Mouse (Mus musculus) kidney, adult 8-10 months (tissue): ENCODE data around the gene Cd8b1.
A peak's percentile ranks its signal among the peaks of the same experiment; 100 is the strongest.

Experiments used
- DNase-seq, 2 experiments: peaks; one replicate each; pipeline ENCODE4 v3.0.0; 2022

Cd8b1 gene

DNA sequence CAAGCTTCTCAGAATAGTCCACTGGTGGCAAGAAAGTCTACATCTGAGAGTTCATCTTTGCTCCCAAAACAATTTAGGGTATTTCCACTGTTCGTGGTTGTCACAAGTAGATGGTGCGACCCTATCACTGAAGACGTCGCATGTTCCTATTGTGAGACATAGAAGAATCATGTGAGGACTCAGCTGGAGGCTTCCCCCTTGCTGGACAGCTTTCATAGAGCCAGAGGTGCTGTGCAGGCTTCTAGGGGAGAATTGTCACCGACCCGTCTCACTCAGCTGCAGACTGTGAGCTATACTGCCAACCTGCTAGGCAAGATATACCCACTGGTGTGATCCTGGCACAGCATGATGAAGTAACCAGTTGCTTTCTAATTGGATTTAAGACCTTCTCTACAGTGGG lies 29.6 kb downstream of the Cd8b1 start:
- no peak for DNase-seq

DNA sequence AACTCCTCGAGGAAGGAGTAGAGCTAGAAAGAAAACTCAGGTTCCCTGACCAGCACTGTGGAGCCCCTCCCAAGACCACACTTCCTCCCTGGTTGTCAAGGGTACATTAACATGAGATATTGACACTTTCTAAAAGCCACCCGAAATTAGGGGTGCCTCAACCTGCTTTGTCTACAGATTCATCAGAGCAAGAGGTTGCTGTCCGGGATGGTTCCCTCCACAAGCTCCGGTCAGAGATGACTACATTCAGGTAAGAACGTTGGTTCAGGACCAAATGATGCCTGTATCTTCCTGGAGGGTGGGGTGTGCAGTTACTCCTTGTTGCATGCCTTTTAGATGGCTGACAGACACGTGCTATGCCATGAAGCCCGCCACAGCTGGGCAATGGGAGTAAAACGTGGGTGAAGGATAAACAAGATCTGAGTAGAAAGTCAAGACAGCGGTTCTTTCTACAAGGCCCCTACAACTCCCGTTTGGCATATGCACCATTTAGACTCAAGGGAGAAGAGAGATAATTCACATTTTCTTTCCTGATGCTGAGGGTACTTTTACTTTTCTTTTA lies 30.4 kb downstream of the Cd8b1 start:
- no peak for DNase-seq

DNA sequence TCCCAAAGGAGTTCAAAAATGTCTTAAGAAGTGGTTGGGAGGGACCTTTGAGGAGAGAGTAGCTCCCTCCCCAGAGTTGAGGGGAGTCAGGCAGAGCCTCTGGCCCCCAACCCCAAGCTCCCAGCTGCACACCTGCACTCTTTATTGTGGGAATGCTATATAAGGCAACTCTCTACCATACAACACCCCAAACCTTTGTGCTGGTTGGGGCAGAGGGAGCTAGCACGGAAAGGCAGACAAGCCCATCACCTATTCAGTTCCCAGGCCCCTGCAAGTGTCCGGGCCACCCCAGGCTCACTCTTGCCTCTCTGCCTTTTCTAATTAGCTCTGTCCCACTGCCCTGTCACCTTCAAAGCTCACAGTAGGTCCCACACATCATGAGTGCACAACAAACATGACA lies 31.1 kb downstream of the Cd8b1 start:
- no peak for DNase-seq

DNA sequence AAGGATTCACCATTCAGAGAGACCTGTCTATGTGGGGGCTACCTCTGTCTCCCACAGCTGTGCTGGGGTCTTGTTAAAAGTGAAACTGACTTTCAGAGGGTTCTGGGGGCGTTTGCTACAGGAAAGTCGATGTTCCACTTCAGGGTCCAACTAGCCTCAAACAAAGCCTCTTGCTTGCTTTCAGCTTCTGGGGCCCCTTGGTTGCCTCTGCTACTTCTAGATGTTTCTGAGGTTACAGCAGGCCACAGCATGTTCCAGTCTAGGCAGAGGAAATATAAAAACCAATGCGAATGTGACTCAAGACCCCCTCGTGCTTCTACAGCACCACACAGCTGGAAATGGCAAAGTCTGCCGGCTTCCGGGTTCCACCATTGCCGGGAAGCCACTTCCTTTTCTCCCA lies 34.9 kb downstream of the Cd8b1 start:
- DNase-seq, result no peak

DNA sequence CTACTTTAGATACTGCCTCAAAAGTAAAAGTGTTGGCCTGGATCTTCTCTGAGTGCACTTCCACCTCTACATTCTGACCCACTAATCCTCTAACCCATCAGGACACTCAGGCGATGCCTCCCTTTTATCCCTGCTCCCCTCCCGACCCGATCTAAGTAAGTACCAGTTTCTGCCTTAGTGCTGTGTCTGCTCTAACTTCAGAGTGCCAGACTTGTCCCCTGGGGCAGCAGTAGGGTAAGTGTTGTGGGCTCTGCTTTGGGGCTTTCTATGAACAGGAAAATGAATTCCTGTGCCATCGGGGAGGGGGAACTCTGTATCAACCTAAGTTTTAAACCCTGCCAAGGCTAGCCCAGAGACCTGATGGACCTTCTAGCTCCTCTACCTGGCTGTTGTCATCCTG lies 37.6 kb downstream of the Cd8b1 start:
- no peak for DNase-seq

DNA sequence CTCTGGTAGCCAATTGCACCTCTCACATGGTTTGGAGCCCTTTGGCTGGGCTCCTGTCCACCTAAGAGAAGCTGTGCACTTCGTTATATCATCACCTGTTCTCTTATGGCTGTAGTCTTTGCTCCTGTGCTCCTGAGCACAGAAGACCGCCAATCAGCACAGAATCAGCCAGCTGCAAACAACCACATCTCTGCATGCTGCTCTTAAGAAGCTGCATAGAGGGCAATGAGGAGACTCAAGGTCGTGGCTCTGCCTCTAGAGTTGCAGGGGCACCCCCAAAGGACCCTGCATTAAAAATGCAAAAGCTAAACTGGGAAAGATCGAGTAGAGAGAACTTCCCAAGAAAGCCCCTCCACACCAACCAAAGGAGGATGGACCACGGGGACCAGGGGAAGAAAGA lies 38.2 kb downstream of the Cd8b1 start:
- no peak for DNase-seq

DNA sequence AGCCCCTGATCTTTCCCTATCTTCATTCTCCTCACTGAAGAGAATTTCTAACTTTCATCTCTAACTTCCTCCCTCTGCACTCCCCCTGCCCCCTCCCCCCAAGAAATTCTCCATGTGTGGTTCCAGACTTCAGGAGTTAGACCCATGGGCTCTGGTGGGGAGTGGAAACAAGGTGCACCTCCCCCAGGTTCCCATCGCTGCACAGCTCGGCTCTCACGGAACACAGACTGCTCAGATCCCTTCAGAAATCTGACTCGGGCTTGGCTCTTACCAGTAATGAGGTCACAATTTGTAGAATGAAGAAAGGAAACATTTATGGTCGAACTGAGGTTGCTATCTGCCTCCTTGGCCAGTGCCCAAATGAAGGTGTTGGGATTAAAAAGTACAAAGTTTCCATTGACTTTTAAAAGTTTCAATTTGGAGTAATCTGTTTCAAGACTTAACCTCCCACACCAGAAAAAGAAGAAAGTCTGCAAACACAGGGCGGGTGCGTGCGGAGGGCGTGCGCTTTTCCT lies 38.6 kb downstream of the Cd8b1 start:
- DNase-seq, result no peak

DNA sequence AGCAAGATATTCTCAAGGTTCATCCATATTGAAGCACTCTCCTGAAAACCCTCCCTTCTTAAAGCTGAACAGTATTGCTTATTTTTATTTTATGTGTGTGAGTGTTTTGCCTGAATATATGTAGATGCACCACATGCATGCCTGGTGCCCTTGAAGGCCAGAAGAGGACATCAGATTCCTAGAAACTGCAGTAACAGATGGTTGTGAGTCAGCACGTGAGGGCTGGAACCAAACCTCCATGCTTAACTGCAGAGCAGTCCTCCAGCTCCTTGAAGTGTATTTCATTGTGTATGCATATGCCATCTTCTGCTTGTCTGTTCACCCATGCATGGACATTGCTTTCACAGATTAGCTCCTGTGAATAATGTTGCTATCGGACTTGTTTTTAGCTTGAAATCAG lies 41.4 kb downstream of the Cd8b1 start:
- DNase-seq, result no peak

DNA sequence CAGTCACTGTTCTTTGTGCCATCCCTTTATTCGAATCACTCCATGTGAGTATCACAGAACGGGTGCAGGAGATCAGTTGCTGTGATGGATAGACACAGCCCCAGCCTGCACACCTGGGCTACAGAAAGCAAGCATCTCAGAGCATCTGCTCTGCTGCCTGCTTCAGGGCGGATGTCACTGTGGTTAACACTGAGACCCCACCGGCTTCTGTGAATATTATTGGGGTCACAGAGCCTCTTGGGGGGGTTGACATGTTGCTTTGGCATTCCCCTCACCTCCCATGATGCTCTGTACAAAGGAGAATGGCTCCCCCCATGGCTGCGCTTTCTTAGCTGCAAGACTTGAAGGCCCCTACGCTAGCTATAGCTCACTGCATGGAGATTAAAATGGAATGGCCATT lies 46.8 kb downstream of the Cd8b1 start:
- no peak for DNase-seq

DNA sequence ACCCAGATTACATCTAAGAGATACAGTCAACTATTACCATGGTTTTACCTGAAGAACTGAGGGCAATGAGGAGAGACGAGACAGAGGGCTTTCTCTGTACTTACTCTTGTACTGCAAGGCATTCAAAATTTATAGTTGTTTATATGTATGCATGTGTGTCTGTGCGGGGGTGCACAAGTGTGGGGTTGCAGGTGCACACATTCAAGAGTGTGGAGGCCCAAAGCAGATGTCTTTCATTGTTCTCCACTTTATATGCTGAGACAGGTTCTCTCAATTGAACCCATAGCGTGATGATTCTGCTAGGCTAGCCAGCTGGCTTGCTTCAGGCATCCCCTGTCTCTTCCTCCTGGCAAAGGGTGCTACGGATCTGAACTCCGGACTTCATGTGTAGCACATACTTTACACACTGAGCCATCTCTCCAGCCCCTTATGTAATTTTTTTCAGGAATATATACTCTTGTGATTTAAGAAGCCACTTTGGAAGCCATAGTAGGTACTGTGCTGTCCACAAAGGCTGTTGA lies 48.6 kb downstream of the Cd8b1 start:
- DNase-seq, result no peak

DNA sequence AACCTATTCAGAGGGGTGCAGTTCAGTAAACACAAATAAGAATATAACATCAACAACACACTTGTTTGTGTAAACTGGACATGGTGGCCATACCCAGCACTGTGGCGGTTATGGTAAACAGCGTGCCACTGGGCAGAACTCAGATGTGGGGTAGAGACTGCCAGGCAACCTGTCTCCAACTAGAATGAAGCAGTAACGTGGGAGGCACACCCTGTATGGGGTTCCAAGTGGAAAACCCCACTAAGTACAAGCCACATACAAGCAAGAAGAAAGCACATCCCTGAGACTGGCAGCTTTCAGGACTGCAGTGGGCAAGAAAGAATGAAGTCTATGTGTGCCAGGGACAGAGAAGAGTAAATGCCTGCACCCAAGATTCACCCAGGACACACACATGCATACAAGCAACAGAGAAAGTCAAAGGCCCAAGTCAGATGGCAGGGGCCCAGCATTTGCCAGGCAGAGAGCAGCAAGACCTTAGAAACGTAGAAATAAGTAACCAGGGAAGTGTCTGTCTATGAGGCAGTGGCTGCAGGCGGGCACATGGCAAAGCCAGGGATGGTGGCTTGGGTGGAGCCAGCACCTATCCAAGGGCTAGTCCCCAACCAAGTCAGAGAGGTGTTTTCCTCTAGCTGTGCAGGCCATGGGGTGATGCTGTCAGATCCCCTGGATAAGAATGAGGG lies 49.6 kb downstream of the Cd8b1 start:
- DNase-seq, result peak in 1 of 2 experiments; percentile 11

DNA sequence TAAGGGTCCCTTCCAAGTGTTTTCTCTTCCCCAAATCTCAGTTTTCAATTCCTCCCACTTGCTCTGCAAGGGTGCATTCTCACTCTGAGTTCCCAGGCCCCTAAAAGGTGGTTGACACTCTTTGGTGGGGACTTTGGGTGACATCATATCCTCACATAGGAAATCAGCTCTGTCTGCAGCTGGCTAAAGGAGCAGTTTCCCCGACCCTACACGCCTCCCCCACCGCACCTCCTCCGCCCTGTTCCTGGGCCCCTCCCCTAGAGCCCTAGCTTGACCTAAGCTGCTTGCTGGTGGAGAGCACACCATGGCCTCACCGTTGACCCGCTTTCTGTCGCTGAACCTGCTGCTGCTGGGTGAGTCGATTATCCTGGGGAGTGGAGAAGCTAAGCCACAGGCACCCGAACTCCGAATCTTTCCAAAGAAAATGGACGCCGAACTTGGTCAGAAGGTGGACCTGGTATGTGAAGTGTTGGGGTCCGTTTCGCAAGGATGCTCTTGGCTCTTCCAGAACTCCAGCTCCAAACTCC lies 50.7 kb downstream of the Cd8b1 start, which contains the start of gene Cd8a:
Cd8a (plus strand) TSS at position 179 of the 527 bp plus-strand sequence.
- no peak for DNase-seq

DNA sequence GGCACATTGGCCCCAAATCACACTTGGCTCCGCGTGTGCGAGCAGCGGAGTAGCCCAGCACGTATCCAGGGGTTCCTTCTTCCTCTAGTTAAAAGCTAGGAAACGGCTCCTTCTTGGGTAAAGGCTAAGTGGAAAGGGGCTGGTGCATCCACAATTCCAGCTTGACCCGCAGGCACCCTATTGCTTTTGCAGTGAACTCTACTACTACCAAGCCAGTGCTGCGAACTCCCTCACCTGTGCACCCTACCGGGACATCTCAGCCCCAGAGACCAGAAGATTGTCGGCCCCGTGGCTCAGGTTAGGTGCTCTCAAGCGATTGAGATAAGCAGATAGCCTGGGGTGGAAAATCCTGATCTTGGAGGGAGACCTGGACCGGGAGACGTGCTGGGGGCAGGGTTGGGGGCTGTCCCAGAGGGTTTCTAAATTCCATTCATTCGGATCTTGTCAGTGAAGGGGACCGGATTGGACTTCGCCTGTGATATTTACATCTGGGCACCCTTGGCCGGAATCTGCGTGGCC lies 51.8 kb downstream of the Cd8b1 start:
- DNase-seq, result no peak

DNA sequence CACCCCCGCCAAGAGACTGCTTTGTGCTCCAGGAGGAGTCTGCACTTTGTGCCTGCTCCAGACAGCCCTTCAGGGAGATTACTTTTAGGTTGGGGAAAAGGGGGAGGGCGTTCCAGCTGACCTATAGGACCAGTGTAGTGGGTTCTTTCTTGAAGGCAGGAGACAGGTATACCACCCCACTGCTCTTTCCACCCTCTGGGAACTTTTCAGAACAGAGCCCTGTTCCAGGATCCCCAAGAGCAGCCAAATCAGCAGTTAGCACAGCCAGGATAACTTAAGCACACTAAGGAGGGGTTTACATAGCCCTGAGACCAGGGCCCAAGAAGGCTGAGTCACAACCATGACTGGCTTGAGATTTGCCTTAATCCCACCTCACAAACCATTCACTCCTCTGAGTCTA lies 52.3 kb downstream of the Cd8b1 start:
- no peak for DNase-seq

DNA sequence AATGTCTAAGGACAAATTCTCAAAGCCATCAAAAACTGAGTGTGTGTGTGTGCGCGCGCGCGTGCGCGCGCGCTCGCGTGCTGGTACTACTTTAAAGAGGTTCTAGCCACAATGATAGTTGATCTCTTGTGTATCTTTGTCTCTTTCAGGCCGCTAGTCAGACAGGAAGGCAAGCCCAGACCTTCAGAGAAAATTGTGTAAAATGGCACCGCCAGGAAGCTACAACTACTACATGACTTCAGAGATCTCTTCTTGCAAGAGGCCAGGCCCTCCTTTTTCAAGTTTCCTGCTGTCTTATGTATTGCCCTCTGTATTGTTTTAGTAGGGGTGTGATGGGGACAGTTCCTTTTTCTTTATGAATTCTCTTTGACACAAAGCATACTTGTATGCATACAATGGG lies 54.1 kb downstream of the Cd8b1 start:
- no peak for DNase-seq

DNA sequence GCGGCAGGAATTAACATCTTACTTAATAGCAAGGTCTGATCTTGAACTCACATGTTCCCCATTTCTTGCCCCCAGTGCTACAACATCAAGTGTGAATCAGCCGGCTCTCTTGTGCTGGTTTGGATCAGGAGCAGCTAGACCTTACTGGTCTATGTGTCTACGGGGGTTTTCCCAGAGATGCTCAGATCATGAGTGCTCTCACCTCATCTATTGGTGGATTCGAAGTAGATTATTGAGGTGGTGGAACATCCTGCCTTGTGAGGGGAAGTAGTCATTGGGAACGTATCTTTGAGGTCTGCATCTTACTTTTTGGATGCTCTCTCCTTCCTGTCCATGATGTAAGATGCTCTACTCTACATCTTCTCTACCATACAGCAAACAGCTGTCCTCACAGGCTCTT lies 59.1 kb downstream of the Cd8b1 start:
- no peak for DNase-seq
